Mouse (Mus musculus) embryo, embryonic 11.5 days (tissue): ENCODE results near the gene Anp32b.

Source experiments
- DNase-seq: peaks from one replicate; pipeline ENCODE4 v3.0.0-alpha.2; 2012; ENCODE audit warnings: low read depth, low spot score

Gene Anp32b

DNA sequence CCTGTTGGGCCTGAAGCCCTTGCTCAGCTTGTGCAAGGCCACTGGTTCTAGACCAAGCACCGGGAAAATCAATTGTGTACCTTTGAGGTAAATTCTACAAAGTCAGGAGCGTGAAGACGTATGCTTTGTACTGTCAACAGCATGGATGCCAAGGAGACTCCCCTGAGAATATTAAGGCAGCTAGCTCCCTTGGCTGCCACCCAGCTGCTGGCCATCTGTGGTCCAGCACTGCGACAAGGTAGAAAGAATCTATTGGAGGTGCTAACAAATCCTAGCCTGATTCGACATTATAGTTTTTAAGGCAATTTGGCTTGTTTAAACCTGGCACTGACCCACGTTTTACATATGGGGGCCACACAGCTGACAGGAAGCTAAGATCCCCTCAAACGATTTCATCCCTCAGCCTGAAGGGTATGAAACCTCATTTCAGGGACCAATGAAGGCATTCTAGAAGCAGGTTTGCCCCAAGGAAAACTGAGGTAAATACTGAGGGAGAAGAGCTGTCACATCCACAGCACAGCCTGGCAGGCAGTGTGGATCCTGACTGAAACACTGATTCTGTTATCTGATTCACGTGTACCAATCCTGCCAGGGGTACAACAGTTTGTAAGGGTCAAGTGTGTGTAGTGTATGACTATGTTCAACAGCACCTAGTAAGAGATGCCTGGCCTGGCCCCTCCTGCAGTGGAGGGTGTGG, 54.8 kb downstream of the Anp32b start:
- DNase-seq: no peak

GRCm38 (mm10) chr4:46506801-46507610, 56.3 kb downstream of the Anp32b start:
- DNase-seq: peak; percentile 90

- DNase-seq: peak; percentile 44
These were observed 57.2 kb downstream of the Anp32b start for GRCm38 (mm10) chr4:46507736-46508460.

GRCm38 (mm10) chr4:46520491-46520890, 69.8 kb downstream of the Anp32b start:
- no peak for DNase-seq

DNA sequence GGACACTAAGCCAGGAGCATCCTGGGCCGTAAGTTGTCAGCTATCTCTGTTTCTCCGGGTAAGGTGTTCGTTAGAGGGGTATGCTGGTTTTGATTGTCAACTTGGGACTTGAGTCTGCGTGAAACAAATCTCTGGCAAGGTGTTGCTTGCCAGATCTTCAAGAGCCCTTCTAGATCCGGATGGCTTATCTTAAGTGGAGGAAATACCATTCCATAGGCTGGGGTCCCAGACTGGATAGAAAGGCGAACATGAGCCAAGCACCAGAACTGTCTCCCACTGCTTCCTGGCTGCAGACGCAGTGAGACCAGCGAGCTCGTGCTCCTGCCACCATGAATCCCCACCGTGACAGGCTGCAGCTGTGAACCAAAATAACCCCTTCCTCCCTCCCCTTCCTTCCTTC, 70.8 kb downstream of the Anp32b start:
- DNase-seq: no peak
